Mouse (Mus musculus): ENCODE measurements around the gene Xrcc6. TPM values are rescaled to one million over a fixed set of nuclear protein-coding genes. Genes with fewer than 3 reads are reported as not detected.

The Xrcc6 gene
- polyA plus RNA-seq, 1 experiment from 2014 or later = 91.0 TPM

DNA sequence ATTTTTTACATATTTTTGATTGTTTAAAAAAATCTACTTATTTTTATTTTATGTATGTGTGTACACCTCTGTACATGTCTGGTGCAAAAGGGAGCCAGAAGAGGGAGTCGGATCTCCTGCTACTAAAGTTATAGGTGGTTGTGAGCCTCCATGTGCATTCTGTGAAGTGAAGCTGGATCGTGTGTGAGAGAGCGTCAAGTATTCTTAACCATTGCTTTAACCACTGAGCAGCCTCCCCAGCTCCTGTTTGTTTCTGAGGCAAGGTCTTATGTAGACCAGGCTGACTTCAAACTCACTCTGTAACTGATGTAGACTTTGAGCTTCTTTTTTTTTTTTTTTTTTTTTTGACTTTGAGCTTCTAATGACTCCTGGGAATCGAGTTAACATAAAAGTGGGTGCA lies 29.8 kb downstream of the Xrcc6 start:
- no peak for ATAC-seq (ENCODE audit: insufficient number of reproducible peaks, low FRiP score, low TSS enrichment, low read depth)
- H3K4me3 ChIP-seq (ENCODE audit: low read depth, low read length) = no peak overlapping the region

DNA sequence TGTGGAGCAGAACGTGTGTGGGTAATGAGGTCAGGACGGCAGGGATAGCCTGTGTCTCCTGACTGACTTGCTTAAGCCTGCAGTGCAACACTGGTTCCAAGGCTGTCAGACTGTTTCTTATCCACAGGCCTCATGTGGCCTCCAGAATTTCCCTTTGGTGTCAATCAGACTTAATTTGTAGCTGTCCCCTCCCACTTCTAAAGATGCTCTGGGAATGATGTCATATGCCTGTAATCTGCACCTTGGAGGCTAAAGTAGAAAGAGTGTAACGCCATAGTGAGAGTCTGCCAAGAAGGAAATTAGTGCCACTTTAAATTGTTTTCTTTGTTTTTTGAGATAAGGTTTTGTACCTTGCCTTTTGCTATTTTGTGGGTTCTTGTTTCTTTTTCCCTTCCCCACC lies 31.7 kb downstream of the Xrcc6 start:
- ATAC-seq (ENCODE audit: insufficient number of reproducible peaks, low FRiP score, low TSS enrichment, low read depth) (no peak), DNase-seq (ENCODE audit: low spot score) (no peak)
- 0 out of 2 replicates have a peak, but pooled peaks cover 3% of the 10 kb centered on the region for H3K4me1 ChIP-seq (ENCODE audit: control insufficient read depth, insufficient read depth, low read length)
- H3K4me2 ChIP-seq (ENCODE audit: low read depth, severe bottlenecking) = no peak overlapping the region
- no peak overlapping the region for H3K9ac ChIP-seq (ENCODE audit: low read length)
- H3K36me3 ChIP-seq (ENCODE audit: control insufficient read depth, insufficient read depth, low read length) = peaks cover 10% of the 10 kb centered on the region; the same call in 1 of the 2 replicates
- no peaks in the 10 kb centered on the region for H3K27me3 ChIP-seq (ENCODE audit: control insufficient read depth, insufficient read depth, low read length)
- WGBS = 88% methylated on average over 3 of the region's 3 CpGs
- H3K4me3 ChIP-seq (ENCODE audit: low read depth, low read length) = no peak overlapping the region
- H3K27ac ChIP-seq (replicated peaks; ENCODE audit: low read depth, low read length) = no peak overlapping the region
- H3K9me3 ChIP-seq (ENCODE audit: control insufficient read depth, low read length) = no peaks in the 10 kb centered on the region

More for the DNA sequence above, 29.8 kb downstream of the Xrcc6 start:
- H3K9ac ChIP-seq (ENCODE audit: low read length) = no peak overlapping the region
- no peak overlapping the region for H3K4me2 ChIP-seq (ENCODE audit: low read depth, severe bottlenecking)
- H3K9me3 ChIP-seq (ENCODE audit: control insufficient read depth, low read length) = no peaks in the 10 kb centered on the region
- 77% methylated on average over 4 of the region's 4 CpGs for WGBS
- peaks cover 3% of the 10 kb centered on the region; the same call in 1 of the 2 replicates for H3K36me3 ChIP-seq (ENCODE audit: control insufficient read depth, insufficient read depth, low read length)
- H3K27ac ChIP-seq (replicated peaks; ENCODE audit: low read depth, low read length) = no peak overlapping the region
- DNase-seq (ENCODE audit: low spot score) = no peak
- H3K27me3 ChIP-seq (ENCODE audit: control insufficient read depth, insufficient read depth, low read length) = no peaks in the 10 kb centered on the region
- H3K4me1 ChIP-seq (ENCODE audit: control insufficient read depth, insufficient read depth, low read length) = 0 out of 2 replicates have a peak, but pooled peaks cover 3% of the 10 kb centered on the region

DNA sequence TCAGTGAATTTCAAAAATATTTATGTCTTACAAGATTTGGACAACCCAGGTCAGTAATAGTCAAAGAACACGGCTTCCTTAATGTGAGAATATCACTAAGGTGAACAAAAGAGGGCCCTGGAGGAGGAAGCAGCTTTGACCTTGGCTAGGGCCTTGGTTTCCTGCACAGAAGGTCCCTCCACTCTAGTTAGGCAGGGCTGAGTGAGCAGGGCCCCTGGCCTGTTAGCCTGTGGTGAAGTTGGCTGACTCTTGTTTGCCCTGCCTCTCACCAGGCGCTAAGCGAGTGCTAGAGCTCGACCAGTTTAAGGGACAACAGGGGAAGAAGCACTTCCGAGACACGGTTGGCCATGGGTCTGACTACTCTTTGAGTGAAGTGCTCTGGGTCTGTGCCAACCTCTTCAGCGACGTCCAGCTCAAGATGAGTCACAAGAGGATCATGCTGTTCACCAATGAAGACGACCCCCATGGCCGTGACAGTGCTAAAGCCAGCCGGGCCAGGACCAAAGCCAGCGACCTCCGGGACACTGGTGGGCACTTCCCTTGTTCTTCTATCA lies 35.0 kb downstream of the Xrcc6 start:
- no peaks in the 10 kb centered on the region for H3K27me3 ChIP-seq (ENCODE audit: control insufficient read depth, insufficient read depth, low read length)
- no peak overlapping the region for H3K9ac ChIP-seq (ENCODE audit: low read length)
- WGBS = 89% methylated on average over 13 of the region's 13 CpGs
- 0 out of 2 replicates have a peak, but pooled peaks cover under 1% of the 10 kb centered on the region for H3K4me1 ChIP-seq (ENCODE audit: control insufficient read depth, insufficient read depth, low read length)
- DNase-seq (ENCODE audit: low spot score) = no peak
- H3K9me3 ChIP-seq (ENCODE audit: control insufficient read depth, low read length) = no peaks in the 10 kb centered on the region
- no peak overlapping the region for H3K27ac ChIP-seq (replicated peaks; ENCODE audit: low read depth, low read length)
- H3K36me3 ChIP-seq (ENCODE audit: control insufficient read depth, insufficient read depth, low read length) = peaks cover 28% of the 10 kb centered on the region
- no peak for ATAC-seq (ENCODE audit: insufficient number of reproducible peaks, low FRiP score, low TSS enrichment, low read depth)
- H3K4me3 ChIP-seq (ENCODE audit: low read depth, low read length) = no peak overlapping the region
- H3K4me2 ChIP-seq (ENCODE audit: low read depth, severe bottlenecking) = no peak overlapping the region

DNA sequence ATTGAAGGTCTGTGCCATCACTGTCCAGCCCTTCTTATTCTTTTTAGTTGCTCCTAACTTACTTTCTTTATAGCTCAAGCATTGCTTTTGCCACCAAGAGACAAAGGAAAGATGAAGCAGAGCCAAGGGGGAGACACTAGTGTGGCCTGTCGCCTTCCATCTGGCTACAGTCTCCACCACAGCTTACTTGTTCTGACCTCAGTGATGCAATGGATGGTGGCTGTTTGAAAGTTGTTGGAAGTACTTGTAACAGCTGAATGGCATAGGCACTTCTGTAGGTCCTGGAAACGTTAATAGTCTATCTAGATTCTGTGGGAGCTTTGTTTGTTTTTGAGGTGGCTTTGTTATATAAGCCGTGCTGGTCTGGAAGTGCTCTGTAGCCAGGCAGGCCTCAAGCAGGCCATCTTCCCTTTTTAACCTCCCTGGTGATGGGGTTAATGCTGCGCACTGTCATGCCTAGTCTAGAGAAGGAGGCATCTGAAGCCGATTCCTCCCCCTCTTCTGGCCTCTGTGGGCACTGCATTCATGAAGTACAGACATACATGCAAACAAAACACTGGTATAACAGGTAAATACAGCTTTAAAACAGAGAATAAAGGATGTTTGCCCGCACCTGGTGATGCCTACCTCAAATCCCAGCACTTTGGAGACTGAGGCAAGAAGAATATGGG lies 36.5 kb downstream of the Xrcc6 start:
- H3K9ac ChIP-seq (ENCODE audit: low read length) = no peak overlapping the region
- peaks cover 32% of the 10 kb centered on the region for H3K36me3 ChIP-seq (ENCODE audit: control insufficient read depth, insufficient read depth, low read length)
- WGBS = 93% methylated on average over 6 of the region's 6 CpGs
- no peak overlapping the region for H3K4me2 ChIP-seq (ENCODE audit: low read depth, severe bottlenecking)
- H3K4me1 ChIP-seq (ENCODE audit: control insufficient read depth, insufficient read depth, low read length) = no peaks in the 10 kb centered on the region
- ATAC-seq (ENCODE audit: insufficient number of reproducible peaks, low FRiP score, low TSS enrichment, low read depth) (no peak), DNase-seq (ENCODE audit: low spot score) (no peak)
- no peaks in the 10 kb centered on the region for H3K27me3 ChIP-seq (ENCODE audit: control insufficient read depth, insufficient read depth, low read length)
- no peak overlapping the region for H3K27ac ChIP-seq (replicated peaks; ENCODE audit: low read depth, low read length)
- H3K9me3 ChIP-seq (ENCODE audit: control insufficient read depth, low read length) = no peaks in the 10 kb centered on the region
- H3K4me3 ChIP-seq (ENCODE audit: low read depth, low read length) = no peak overlapping the region

DNA sequence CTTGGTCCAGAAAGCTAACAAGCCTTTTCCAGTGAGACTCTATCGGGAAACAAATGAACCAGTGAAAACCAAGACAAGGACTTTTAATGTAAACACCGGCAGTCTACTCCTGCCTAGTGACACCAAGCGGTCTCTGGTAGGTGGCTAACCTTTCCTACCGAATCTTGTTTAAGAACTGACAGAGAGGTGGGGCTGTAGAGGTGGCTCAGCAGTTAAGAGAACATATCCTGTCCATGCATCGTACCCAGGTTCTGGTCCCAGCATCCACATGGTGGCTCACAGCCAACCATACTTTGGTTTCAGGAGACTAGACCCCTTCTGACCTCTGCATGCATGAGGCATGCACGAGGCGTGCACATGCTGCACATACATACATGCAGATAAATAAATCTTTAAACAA lies 39.6 kb downstream of the Xrcc6 start:
- Histone ChIP-seq H3K4me3 (ENCODE audit: low read depth, low read length) (no peak overlapping the region), H3K4me2 (ENCODE audit: low read depth, severe bottlenecking) (no peak overlapping the region), H3K4me1 (ENCODE audit: control insufficient read depth, insufficient read depth, low read length) (no peaks in the 10 kb centered on the region), H3K27me3 (ENCODE audit: control insufficient read depth, insufficient read depth, low read length) (no peaks in the 10 kb centered on the region), H3K9ac (ENCODE audit: low read length) (no peak overlapping the region), H3K27ac (replicated peaks; ENCODE audit: low read depth, low read length) (no peak overlapping the region), H3K36me3 (ENCODE audit: control insufficient read depth, insufficient read depth, low read length) (peaks cover 43% of the 10 kb centered on the region), H3K9me3 (ENCODE audit: control insufficient read depth, low read length) (no peaks in the 10 kb centered on the region)
- 92% methylated on average over 7 of the region's 7 CpGs for WGBS
- DNase-seq (ENCODE audit: low spot score) (no peak), ATAC-seq (ENCODE audit: insufficient number of reproducible peaks, low FRiP score, low TSS enrichment, low read depth) (no peak)

DNA sequence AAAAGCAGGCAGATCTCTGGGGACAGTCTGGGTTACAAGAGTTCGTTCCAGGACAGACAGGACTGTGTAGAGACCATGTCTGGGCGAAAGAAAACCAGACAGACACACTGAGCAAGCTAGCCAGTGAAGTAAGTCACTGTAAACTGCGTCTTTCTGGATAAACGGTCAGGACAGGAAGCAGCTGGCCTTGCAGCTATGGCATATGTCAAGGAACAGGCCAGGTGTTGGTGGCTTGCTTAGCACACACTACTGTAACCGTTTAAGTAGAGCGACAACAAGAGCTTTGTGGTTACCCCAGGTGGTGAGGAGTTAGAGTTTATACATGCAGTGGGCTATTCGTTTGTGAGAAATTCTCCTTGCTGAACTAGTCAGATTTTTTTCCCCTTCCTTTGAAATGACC lies 40.1 kb downstream of the Xrcc6 start:
- H3K4me3 ChIP-seq (ENCODE audit: low read depth, low read length) = no peak overlapping the region
- H3K27ac ChIP-seq (replicated peaks; ENCODE audit: low read depth, low read length) = no peak overlapping the region
- no peak for ATAC-seq (ENCODE audit: insufficient number of reproducible peaks, low FRiP score, low TSS enrichment, low read depth)
- 88% methylated on average over 7 of the region's 7 CpGs for WGBS
- H3K4me2 ChIP-seq (ENCODE audit: low read depth, severe bottlenecking) = no peak overlapping the region
- no peaks in the 10 kb centered on the region for H3K4me1 ChIP-seq (ENCODE audit: control insufficient read depth, insufficient read depth, low read length)
- peaks cover 43% of the 10 kb centered on the region for H3K36me3 ChIP-seq (ENCODE audit: control insufficient read depth, insufficient read depth, low read length)
- no peak for DNase-seq (ENCODE audit: low spot score)
- H3K27me3 ChIP-seq (ENCODE audit: control insufficient read depth, insufficient read depth, low read length) = no peaks in the 10 kb centered on the region
- H3K9ac ChIP-seq (ENCODE audit: low read length) = no peak overlapping the region
- H3K9me3 ChIP-seq (ENCODE audit: control insufficient read depth, low read length) = no peaks in the 10 kb centered on the region

DNA sequence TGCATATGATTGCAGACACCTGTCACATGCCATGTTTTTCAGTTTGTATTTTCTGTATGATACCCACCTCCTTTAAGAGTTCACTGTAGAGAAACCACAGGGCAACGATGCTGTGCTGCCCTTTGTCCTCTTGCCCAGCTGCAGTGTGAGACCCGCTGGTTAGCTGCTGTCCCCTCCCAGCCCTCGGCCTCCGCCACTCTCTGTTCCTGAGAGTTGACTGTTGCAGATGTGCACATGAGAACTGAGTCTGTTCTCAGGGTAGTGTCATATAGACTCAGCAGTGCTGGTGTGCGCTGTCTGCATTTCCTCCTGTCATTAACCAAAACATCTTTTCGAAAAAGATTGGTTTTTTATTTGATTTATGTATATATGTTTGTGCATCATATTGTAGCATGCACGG lies 44.8 kb downstream of the Xrcc6 start:
- ATAC-seq (ENCODE audit: insufficient number of reproducible peaks, low FRiP score, low TSS enrichment, low read depth) = no peak
- 92% methylated on average over 7 of the region's 7 CpGs for WGBS
- no peaks in the 10 kb centered on the region for H3K4me1 ChIP-seq (ENCODE audit: control insufficient read depth, insufficient read depth, low read length)

DNA sequence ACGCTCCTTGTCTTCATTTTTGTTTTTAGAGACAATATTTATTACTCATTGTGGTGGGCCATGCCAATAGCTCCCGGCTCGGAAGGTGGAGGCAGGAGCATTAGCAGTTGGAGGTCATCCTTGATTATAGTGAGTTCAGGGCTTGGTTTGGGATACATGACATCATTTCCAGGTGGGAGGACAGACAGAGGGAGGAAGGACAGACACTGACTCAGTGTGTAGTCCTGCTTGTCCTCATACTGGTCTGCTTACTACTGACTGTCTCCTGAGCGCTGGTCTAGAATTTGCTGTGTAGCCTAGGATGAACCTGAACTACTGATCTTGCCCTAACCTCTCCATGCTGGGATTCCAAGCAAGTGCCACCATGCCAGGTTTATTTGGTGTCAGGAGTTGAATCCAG lies 46.1 kb downstream of the Xrcc6 start, which contains the start of gene Desi1:
Desi1 (minus strand) TSS at position 101 of the 400 bp plus-strand sequence.
- 90% methylated on average over 4 of the region's 4 CpGs for WGBS
- Histone ChIP-seq H3K27ac (replicated peaks; ENCODE audit: low read depth, low read length) (no peak within 1 kb of the TSS), H3K9me3 (ENCODE audit: control insufficient read depth, low read length) (no peaks in the 10 kb centered on the region), H3K4me1 (ENCODE audit: control insufficient read depth, insufficient read depth, low read length) (no peaks in the 10 kb centered on the region), H3K9ac (ENCODE audit: low read length) (no peak within 1 kb of the TSS), H3K4me2 (ENCODE audit: low read depth, severe bottlenecking) (no peak within 1 kb of the TSS), H3K4me3 (ENCODE audit: low read depth, low read length) (no peak within 1 kb of the TSS), H3K27me3 (ENCODE audit: control insufficient read depth, insufficient read depth, low read length) (no peaks in the 10 kb centered on the region), H3K36me3 (ENCODE audit: control insufficient read depth, insufficient read depth, low read length) (peaks cover 19% of the 10 kb centered on the region)
- DNase-seq (ENCODE audit: low spot score) (no peak), ATAC-seq (ENCODE audit: insufficient number of reproducible peaks, low FRiP score, low TSS enrichment, low read depth) (no peak)

More for the DNA sequence above, 44.8 kb downstream of the Xrcc6 start:
- no peaks in the 10 kb centered on the region for H3K9me3 ChIP-seq (ENCODE audit: control insufficient read depth, low read length)
- H3K4me3 ChIP-seq (ENCODE audit: low read depth, low read length) = no peak overlapping the region
- H3K4me2 ChIP-seq (ENCODE audit: low read depth, severe bottlenecking) = no peak overlapping the region
- H3K9ac ChIP-seq (ENCODE audit: low read length) = no peak overlapping the region
- DNase-seq (ENCODE audit: low spot score) = no peak
- no peaks in the 10 kb centered on the region for H3K27me3 ChIP-seq (ENCODE audit: control insufficient read depth, insufficient read depth, low read length)
- peaks cover 26% of the 10 kb centered on the region for H3K36me3 ChIP-seq (ENCODE audit: control insufficient read depth, insufficient read depth, low read length)
- H3K27ac ChIP-seq (replicated peaks; ENCODE audit: low read depth, low read length) = no peak overlapping the region

Measured in limb, embryonic 11.5 days (tissue).